Mouse (Mus musculus) thymus, adult 2 months (tissue): ENCODE measurements around the gene Zfp57. TPM values are rescaled to one million over a fixed set of nuclear protein-coding genes. Genes with fewer than 3 reads are reported as not detected.

ENCODE experiments used
- DNase-seq: peaks from one replicate; pipeline ENCODE4 v3.0.0; 2021
- H3K27ac ChIP-seq: fragments of 200-500 bp; 2 replicates; pipeline ENCODE4 v1.5.1; 2012; ENCODE audit warnings: low read length, control low read depth; ENCODE audit not compliant: control insufficient read depth, insufficient read depth
- H3K27me3 ChIP-seq: fragments of 200-500 bp; 2 replicates; pipeline ENCODE4 v1.6.1; 2012; ENCODE audit warnings: mild to moderate bottlenecking, low read length, moderate library complexity, mixed read lengths; ENCODE audit not compliant: control insufficient read depth, insufficient read depth
- H3K36me3 ChIP-seq: fragments of 200-500 bp; 2 replicates; pipeline ENCODE4 v1.6.1; 2012; ENCODE audit warnings: mild to moderate bottlenecking, low read length, moderate library complexity; ENCODE audit not compliant: control insufficient read depth, insufficient read depth
- H3K4me1 ChIP-seq: fragments of 200-500 bp; replicated peaks from 2 replicates; pipeline ENCODE4 v1.6.1; 2012; ENCODE audit warnings: low read length; ENCODE audit not compliant: control insufficient read depth, insufficient read depth
- H3K4me3 ChIP-seq: fragments of 200-500 bp; 2 replicates; pipeline ENCODE4 v1.5.1; 2012; ENCODE audit warnings: mild to moderate bottlenecking, low read length, control low read depth, moderate library complexity; ENCODE audit not compliant: control insufficient read depth, insufficient read depth
- CTCF ChIP-seq: fragments of 200-500 bp; IDR thresholded peaks from 2 replicates; pipeline ENCODE4 v1.5.1; 2012; ENCODE audit warnings: mild to moderate bottlenecking, control low read depth, low read length, moderate library complexity, borderline replicate concordance; ENCODE audit not compliant: control insufficient read depth, poor library complexity, insufficient read depth; ENCODE audit errors: extremely low read depth
- POLR2A ChIP-seq: fragments of 200-500 bp; IDR thresholded peaks from 2 replicates; pipeline ENCODE4 v1.6.1; 2012; ENCODE audit warnings: mild to moderate bottlenecking, low read length, control low read depth, moderate library complexity; ENCODE audit not compliant: control insufficient read depth, poor library complexity, insufficient read depth; ENCODE audit errors: extremely low read depth
- WGBS: fragments of 180-500 bp; shearing (Covaris S2); methylation state at CpG from one replicate; pipeline ENCODE4 v1.1.7; 2018; 5-methylcytosine and 5-hydroxymethylcytosine counted together
- polyA plus RNA-seq: library from polyadenylated mRNA; depleted of rRNA; stranded (reverse); fragments of >200 nt; gene quantifications from 2 replicates; pipeline ENCODE4 v1.2.3, GENCODE M21; 2012; rRNA removed

The Zfp57 gene
- polyA plus RNA-seq, 1 experiment: 1.1 TPM

- Histone ChIP-seq H3K4me3 (peak overlapping the region; percentile 17; the same call in 1 of the 2 replicates), H3K4me1 (peaks cover 25% of the 10 kb centered on the region), H3K27me3 (peaks cover 7% of the 10 kb centered on the region), H3K27ac (no peak overlapping the region), H3K36me3 (peaks cover 9% of the 10 kb centered on the region)
- WGBS: 11% methylated on average over 22 of the region's 22 CpGs
- DNase-seq: peak; percentile 29
- TF ChIP-seq CTCF (no peak), POLR2A (no peak)
Observed at GRCm38 (mm10) chr17:37050399-37050798, 49.4 kb downstream of the Zfp57 start.

GRCm38 (mm10) chr17:37050876-37051275 is 49.9 kb downstream of the Zfp57 start:
- Histone ChIP-seq H3K4me3 (no peak overlapping the region), H3K27ac (no peak overlapping the region), H3K4me1 (peaks cover 22% of the 10 kb centered on the region), H3K27me3 (peaks cover 7% of the 10 kb centered on the region), H3K36me3 (peaks cover 14% of the 10 kb centered on the region)
- DNase-seq: no peak
- 42% methylated on average over 27 of the region's 27 CpGs for WGBS
- TF ChIP-seq CTCF (no peak), POLR2A (no peak)

GRCm38 (mm10) chr17:37051745-37052144 is 50.8 kb downstream of the Zfp57 start:
- no peak for DNase-seq
- WGBS: 26% methylated on average over 4 of the region's 4 CpGs
- H3K4me1 ChIP-seq: peaks cover 20% of the 10 kb centered on the region
- no peak for TF ChIP-seq CTCF
- no peak for TF ChIP-seq POLR2A
- H3K27ac ChIP-seq: no peak overlapping the region
- peaks cover 7% of the 10 kb centered on the region for H3K27me3 ChIP-seq
- H3K4me3 ChIP-seq: no peak overlapping the region
- peaks cover 14% of the 10 kb centered on the region for H3K36me3 ChIP-seq

DNA sequence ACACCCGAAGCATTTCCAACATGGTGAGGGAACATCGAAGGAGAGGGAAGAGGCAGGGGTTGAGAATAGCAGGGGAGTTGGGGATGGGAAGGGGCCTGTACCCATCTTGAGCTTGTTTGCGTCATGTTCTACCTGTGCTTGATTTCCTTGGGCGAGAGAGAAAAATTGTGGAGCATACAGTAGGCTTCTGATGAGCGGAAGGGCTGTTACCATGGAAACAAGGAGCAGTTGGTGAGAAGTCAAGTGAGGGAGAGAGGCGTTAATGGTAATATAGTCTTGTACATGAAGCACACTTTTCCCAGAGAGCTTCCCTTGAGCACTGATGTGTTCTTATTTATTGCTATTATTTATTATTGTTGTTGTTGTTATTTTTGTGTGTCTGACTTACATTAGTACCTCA is 56.0 kb downstream of the Zfp57 start:
- DNase-seq: no peak
- WGBS: 97% methylated on average over 6 of the region's 6 CpGs
- H3K4me1 ChIP-seq: no peaks in the 10 kb centered on the region
- no peak overlapping the region for H3K4me3 ChIP-seq
- peaks cover 36% of the 10 kb centered on the region for H3K36me3 ChIP-seq
- no peak overlapping the region for H3K27ac ChIP-seq
- TF ChIP-seq CTCF (no peak), POLR2A (no peak)
- H3K27me3 ChIP-seq: no peaks in the 10 kb centered on the region

Other genes starting within 250 kb of the Zfp57 start
- 0.16 and 0.32 TPM in 2 replicates for gene H2-M10.5, start 228.3 kb upstream of the Zfp57 start, polyA plus RNA-seq
- gene H2-M10.6, start 189.0 kb upstream of the Zfp57 start, polyA plus RNA-seq: not detected in 2 replicates
- gene Trim26, start 164.0 kb upstream of the Zfp57 start, polyA plus RNA-seq: 32.0 and 39.9 TPM in 2 replicates
- gene Trim15, start 134.0 kb upstream of the Zfp57 start, polyA plus RNA-seq: 0.13 and 0.30 TPM in 2 replicates
- gene Trim10, start 131.6 kb upstream of the Zfp57 start, polyA plus RNA-seq: 0.09 TPM in 1 of 2 replicates, not detected in the other
- gene Trim40, start 111.0 kb upstream of the Zfp57 start, polyA plus RNA-seq: 0.38 and 0.71 TPM in 2 replicates
- gene Trim31, start 103.0 kb upstream of the Zfp57 start, polyA plus RNA-seq: 0.31 and 0.38 TPM in 2 replicates
- gene Rnf39, start 58.2 kb upstream of the Zfp57 start, polyA plus RNA-seq: 3.8 and 4.2 TPM in 2 replicates
- 61.5 and 82.3 TPM in 2 replicates for gene Ppp1r11, start 49.4 kb upstream of the Zfp57 start, polyA plus RNA-seq
- 54.1 and 58.7 TPM in 2 replicates for gene Znrd1, start 42.6 kb upstream of the Zfp57 start, polyA plus RNA-seq
- 0.85 and 1.0 TPM in 2 replicates for gene Znrd1as, start 42.6 kb upstream of the Zfp57 start, polyA plus RNA-seq
- gene 2410137M14Rik, start 19.9 kb upstream of the Zfp57 start, polyA plus RNA-seq: not detected in 2 replicates
- gene H2-M5, start 11.6 kb upstream of the Zfp57 start, polyA plus RNA-seq: 0.32 and 0.34 TPM in 2 replicates
- not detected in 2 replicates for gene Mog, start 22.2 kb downstream of the Zfp57 start, polyA plus RNA-seq
- gene Gabbr1, start 44.8 kb downstream of the Zfp57 start, polyA plus RNA-seq: 124 and 135 TPM in 2 replicates
- gene Olfr90, start 87.3 kb downstream of the Zfp57 start, polyA plus RNA-seq: not detected in 2 replicates
- not detected in 2 replicates for gene Olfr91, start 97.1 kb downstream of the Zfp57 start, polyA plus RNA-seq
- not detected in 2 replicates for gene Olfr92, start 118.9 kb downstream of the Zfp57 start, polyA plus RNA-seq
- 0.09 TPM in 1 of 2 replicates, not detected in the other for gene Olfr93, start 160.3 kb downstream of the Zfp57 start, polyA plus RNA-seq
- gene Ubd, start 192.7 kb downstream of the Zfp57 start, polyA plus RNA-seq: 34.0 and 39.1 TPM in 2 replicates
- gene Olfr94, start 199.8 kb downstream of the Zfp57 start, polyA plus RNA-seq: not detected in 2 replicates
- 0.03 TPM in 1 of 2 replicates, not detected in the other for gene Olfr95, start 212.0 kb downstream of the Zfp57 start, polyA plus RNA-seq
- not detected in 2 replicates for gene Olfr96, start 219.0 kb downstream of the Zfp57 start, polyA plus RNA-seq
- not detected in 2 replicates for gene Olfr97, start 236.2 kb downstream of the Zfp57 start, polyA plus RNA-seq